Mouse (Mus musculus) lung, adult 2 months (tissue): ENCODE results near the gene Sox15. TPM values are rescaled to one million over a fixed set of nuclear protein-coding genes. Genes with fewer than 3 reads are reported as not detected.

ENCODE experiments used
- DNase-seq: peaks from one replicate; pipeline ENCODE4 v3.0.0; 2022
- H3K4me1 ChIP-seq: fragments of 200-500 bp; 2 replicates; pipeline ENCODE4 v1.6.1; 2011; ENCODE audit warnings: low read length; ENCODE audit not compliant: control insufficient read depth, insufficient read depth
- H3K4me3 ChIP-seq: fragments of 200-500 bp; replicated peaks from 2 replicates; pipeline ENCODE3; 2011; ENCODE audit warnings: low read depth, mild to moderate bottlenecking, control low read depth, low read length; ENCODE audit errors: extremely low read depth
- CTCF ChIP-seq: fragments of 200-500 bp; IDR thresholded peaks from 2 replicates; pipeline ENCODE4 v1.5.1; 2011; ENCODE audit warnings: mild to moderate bottlenecking, low read length, control low read depth; ENCODE audit not compliant: insufficient read depth
- POLR2A ChIP-seq: fragments of 200-500 bp; IDR thresholded peaks from 2 replicates; pipeline ENCODE4 v1.6.1; 2011; ENCODE audit warnings: low read depth, mild to moderate bottlenecking, control low read depth, low read length, borderline replicate concordance; ENCODE audit errors: extremely low read depth
- WGBS: fragments of 180-500 bp; shearing (Covaris S2); methylation state at CpG from one replicate; pipeline ENCODE4 v1.1.7; 2018; 5-methylcytosine and 5-hydroxymethylcytosine counted together
- polyA plus RNA-seq: library from polyadenylated mRNA; depleted of rRNA; stranded (reverse); fragments of >200 nt; gene quantifications from 2 replicates; pipeline ENCODE4 v1.2.3, GENCODE M21; 2012

Sox15 gene
- polyA plus RNA-seq, 1 experiment = 5.5 TPM

DNA sequence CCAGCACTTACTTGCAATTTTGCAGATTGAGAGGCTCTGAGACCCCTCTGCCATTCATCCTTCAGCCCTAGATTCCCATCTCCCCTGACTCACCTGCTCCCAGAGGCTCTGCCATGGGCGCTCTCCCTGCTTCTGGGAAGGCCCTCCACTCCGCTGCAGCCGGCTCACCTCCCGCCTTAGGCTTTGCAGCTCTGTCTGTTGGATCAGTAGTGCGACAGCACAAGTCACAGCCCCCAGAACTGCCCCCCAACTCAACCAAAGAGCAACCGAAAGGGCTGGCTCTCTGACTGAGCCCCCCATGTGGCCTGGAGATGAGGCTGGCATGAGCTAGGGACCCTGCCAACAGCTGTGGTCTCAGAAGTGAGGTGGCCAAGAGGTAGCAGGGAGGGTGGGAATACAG is 29.8 kb downstream of the Sox15 start:
- no peak for TF ChIP-seq POLR2A
- 71% methylated on average over 6 of the region's 6 CpGs for whole genome bisulfite sequencing
- peak overlapping the region; percentile 31 for H3K4me3 ChIP-seq

DNA sequence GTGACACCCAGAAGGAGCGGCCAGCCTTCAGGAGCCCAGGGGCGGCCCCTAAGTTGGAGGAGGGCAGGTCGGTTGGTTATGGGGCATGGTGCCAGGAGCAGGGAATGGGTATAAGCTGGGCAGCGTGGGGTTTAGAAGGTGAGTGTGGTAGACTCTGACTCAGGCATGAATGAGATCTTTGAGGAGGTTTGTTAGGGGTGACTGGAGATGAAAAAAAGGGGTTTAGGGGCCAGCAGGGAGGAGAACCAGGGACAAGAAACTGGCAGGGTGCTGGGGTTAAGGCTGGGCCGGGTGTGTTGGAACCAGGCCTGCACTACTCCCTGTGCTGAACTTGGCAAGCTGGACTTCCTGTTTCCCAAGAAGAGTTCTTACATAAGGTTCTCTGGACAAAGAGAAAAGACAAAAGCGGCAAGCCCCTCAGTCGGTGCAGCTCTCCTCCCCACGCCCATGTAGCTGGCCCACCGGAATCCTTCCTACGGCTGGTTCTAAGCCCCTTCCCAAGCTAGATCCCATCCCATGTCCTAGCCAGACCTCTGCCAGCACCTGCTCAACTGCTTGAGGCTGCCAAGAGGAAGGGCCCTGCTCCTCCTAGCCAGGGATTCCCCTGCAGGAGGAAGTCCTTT is 30.5 kb downstream of the Sox15 start, which contains the start of gene Tnfsf13:
Tnfsf13 (minus strand) TSS at position 259 of the 623 bp plus-strand sequence.
- WGBS = 14% methylated on average over 10 of the region's 10 CpGs
- Histone ChIP-seq H3K4me1 (peaks cover 29% of the 10 kb centered on the region), H3K4me3 (peak within 1 kb of the TSS; percentile 60)
- DNase-seq = peak; percentile 82
- TF ChIP-seq POLR2A = peak; percentile 96; the same call in 1 of the 2 replicates
- TF ChIP-seq CTCF = no peak

More for the DNA sequence above, 29.8 kb downstream of the Sox15 start:
- DNase-seq = no peak
- peaks cover 28% of the 10 kb centered on the region for H3K4me1 ChIP-seq

DNA sequence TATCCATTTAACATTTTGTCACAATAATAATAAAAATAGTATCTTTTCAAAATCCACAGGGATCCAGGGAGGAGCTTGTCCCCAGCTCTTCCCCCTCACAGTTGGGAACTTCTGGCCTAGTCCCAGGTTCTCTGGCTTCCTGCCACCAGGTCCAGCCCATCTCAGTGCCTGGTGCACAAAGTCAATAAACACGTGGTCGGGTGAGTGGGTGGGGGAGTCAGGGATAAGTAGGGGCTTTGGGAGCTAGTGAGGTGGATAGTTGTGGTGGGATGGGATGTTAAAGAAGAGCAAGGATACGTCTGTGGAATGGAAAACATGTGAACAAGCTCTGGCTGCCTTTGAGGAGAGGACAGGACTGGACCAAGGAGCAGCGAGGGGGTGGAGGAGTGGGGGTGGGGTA is 31.3 kb downstream of the Sox15 start:
- TF ChIP-seq CTCF = no peak
- TF ChIP-seq POLR2A = peak; percentile 37; the same call in 1 of the 2 replicates
- Histone ChIP-seq H3K4me1 (peaks cover 29% of the 10 kb centered on the region), H3K4me3 (no peak overlapping the region)
- WGBS = 8% methylated on average over 4 of the region's 4 CpGs
- DNase-seq = peak; percentile 80

DNA sequence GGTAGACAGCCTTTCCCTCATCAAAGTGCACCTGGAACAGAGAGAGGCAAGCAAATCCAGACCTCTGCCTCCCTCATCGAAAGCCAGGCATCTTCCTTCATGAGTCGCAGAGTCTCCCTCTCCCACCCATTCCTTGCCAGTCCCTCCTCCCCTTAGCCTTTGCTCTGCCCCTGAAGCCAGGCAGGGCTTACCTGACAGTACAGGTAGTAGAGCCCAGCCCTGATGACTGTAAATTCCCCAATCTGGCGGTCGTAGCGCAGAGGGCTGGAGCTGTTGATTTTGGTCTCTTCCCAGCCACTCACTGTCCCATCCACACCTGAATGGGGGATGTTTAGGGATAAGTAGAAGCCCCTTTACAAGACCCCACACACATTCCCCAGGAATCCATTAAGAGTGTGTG is 31.9 kb downstream of the Sox15 start:
- no peak overlapping the region for H3K4me3 ChIP-seq
- 56% methylated on average over 5 of the region's 5 CpGs for WGBS

DNA sequence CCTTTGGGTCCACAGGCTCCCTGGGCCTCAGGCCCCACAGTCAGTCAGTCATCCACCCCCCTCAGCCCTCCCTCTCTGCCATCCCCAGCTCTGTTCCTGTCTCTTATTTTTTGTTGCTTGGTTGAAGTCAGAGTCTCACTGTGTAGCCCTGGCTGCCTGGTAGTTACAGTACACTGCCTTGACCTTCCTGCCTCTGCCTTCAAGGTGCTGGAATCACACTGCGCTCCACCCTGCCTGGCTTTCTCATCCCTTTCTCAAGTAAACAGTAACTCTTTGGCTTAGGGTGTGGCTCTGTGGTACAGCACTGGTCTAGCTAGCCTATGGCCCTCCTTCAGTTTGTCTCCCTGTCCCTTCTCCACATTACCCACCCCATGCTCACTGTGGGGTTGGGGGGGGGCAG is 34.8 kb downstream of the Sox15 start:
- Histone ChIP-seq H3K4me1 (peaks cover 23% of the 10 kb centered on the region), H3K4me3 (no peak overlapping the region)
- no peak for DNase-seq
- WGBS = 90% methylated on average over 1 of the region's 1 CpGs
- TF ChIP-seq POLR2A (no peak), CTCF (no peak)

More for the DNA sequence above, 31.9 kb downstream of the Sox15 start:
- H3K4me1 ChIP-seq = peaks cover 29% of the 10 kb centered on the region
- TF ChIP-seq POLR2A (no peak), CTCF (no peak)
- no peak for DNase-seq

DNA sequence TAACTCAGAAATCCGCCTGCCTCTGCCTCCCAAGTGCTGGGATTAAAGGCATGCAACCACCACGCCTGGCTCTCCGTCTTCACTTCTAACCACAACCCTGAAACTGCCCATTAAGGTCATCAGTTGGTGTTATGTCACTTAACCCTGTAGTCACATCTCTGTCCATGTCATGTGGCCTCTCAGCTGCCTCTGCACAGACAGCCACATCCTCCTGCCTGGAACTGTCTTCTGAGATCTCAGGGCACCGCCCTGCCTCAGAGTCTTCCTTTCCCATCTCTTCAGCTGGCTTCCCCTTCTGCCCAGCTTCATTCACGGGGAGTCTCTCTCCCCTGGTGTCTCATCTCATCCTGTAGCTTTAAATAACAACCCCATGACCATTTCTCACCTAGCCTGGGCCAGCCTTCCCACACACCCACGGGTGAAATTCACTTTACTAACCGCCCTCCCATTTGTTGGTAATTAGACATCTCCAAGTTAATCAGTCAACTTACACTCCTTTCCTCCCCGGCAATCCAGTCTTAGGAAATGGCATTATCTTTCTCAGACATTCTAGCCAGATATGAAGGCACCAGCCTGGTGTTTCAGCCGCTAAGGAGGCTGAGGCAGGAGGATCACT is 37.2 kb downstream of the Sox15 start:
- Histone ChIP-seq H3K4me3 (no peak overlapping the region), H3K4me1 (peaks cover 6% of the 10 kb centered on the region; the same call in 1 of the 2 replicates)
- TF ChIP-seq CTCF (no peak), POLR2A (no peak)
- DNase-seq = no peak
- 73% methylated on average over 9 of the region's 9 CpGs for WGBS

DNA sequence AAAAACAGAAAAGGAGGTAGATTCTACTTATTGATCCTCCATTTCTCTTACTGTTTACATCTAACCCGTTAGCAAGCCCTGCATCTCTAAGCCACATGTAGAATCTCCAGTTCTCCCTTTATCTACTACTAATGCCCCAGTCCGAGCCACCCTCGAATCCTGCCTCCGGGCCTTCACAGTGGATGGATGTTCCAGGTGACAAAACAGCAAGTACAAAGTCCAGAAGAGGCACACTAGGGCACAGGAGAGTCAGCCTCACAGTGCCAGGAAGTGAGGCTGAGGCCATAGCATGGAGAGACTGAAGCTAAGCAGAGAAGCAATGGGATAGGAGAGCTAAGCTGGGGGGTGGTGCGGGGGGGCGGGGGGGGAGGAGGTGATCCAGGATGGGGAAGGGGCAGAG is 37.7 kb downstream of the Sox15 start:
- DNase-seq = no peak
- no peak overlapping the region for H3K4me3 ChIP-seq
- peaks cover 6% of the 10 kb centered on the region; the same call in 1 of the 2 replicates for H3K4me1 ChIP-seq
- WGBS = 87% methylated on average over 6 of the region's 6 CpGs
- no peak for TF ChIP-seq POLR2A
- TF ChIP-seq CTCF = no peak

DNA sequence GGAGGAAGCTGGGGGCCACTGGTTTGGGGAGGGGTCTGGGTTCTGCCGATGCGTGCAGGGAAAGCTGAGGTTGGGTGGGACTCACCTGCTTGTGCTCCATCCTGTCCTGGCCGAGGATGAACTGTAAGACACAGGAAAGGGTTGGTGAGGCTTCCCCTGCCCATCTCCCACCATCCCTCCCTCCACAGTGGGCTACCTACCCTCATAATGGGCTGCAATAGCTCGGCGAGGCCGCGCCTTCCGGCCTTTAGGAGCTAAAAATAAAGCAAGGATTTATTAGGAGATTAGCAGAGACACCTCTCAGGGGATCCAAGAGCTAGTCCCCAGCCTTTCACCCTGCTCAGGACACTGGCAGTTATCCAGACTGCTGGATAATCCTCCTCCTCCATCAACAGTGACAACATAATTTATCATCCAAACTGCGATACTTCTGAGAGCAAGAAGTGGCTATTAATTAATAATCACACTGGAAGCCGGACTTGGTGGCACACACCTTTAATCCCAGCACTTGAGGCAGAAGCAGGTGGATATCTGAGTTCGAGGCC is 38.4 kb downstream of the Sox15 start:
- H3K4me1 ChIP-seq = peaks cover 6% of the 10 kb centered on the region; the same call in 1 of the 2 replicates
- 59% methylated on average over 11 of the region's 11 CpGs for WGBS
- TF ChIP-seq POLR2A (no peak), CTCF (no peak)
- DNase-seq = no peak
- H3K4me3 ChIP-seq = no peak overlapping the region

DNA sequence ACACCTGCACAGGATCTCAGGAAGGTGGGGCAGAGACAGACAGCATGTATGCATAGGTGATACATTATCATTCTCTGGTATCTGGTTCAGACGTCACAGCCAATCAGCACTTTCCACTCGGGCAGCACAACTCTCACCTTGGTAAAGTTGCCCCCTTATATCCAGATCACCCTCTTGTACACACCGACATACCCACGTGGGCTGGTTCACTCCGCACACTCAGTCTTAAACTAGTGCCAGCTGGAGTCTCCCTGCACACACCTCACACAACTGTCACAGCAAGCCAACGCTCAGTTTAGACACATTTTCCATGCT is 39.9 kb downstream of the Sox15 start:
- peak; percentile 13; the same call in 1 of the 2 replicates for TF ChIP-seq POLR2A
- TF ChIP-seq CTCF = no peak
- Histone ChIP-seq H3K4me1 (peaks cover 3% of the 10 kb centered on the region; the same call in 1 of the 2 replicates), H3K4me3 (peak overlapping the region; percentile 79)
- 19% methylated on average over 6 of the region's 6 CpGs for WGBS
- no peak for DNase-seq
